Mouse (Mus musculus) liver, adult 2 months (tissue): Measurements from ENCODE around the gene Slc25a42. TPM values are rescaled to one million over a fixed set of nuclear protein-coding genes. Genes with fewer than 3 reads are reported as not detected.

ENCODE experiments used
- DNase-seq: peaks from one replicate; pipeline ENCODE4 v3.0.0-alpha.2; 2011; ENCODE audit warnings: low read depth, low spot score; ENCODE audit errors: extremely low read depth
- H3K27ac ChIP-seq: fragments of 200-500 bp; replicated peaks from 2 replicates; pipeline ENCODE4 v1.5.1; 2012; ENCODE audit warnings: low read depth, mild to moderate bottlenecking, control low read depth, inconsistent platforms, low read length; ENCODE audit not compliant: insufficient read depth
- H3K27me3 ChIP-seq: fragments of 200-500 bp; 2 replicates; pipeline ENCODE4 v1.6.1; 2012; ENCODE audit warnings: mild to moderate bottlenecking, moderate library complexity, low read length, inconsistent platforms; ENCODE audit not compliant: control insufficient read depth, insufficient read depth
- H3K36me3 ChIP-seq: fragments of 200-500 bp; 2 replicates; pipeline ENCODE4 v1.6.1; 2012; ENCODE audit warnings: low read length, inconsistent platforms; ENCODE audit not compliant: control insufficient read depth, insufficient read depth
- H3K4me1 ChIP-seq: fragments of 200-500 bp; 2 replicates; pipeline ENCODE4 v1.6.1; 2011; ENCODE audit warnings: low read length; ENCODE audit not compliant: control insufficient read depth, insufficient read depth
- H3K4me3 ChIP-seq: fragments of 200-500 bp; 2 replicates; pipeline ENCODE4 v1.5.1; 2011; ENCODE audit warnings: low read depth, mild to moderate bottlenecking, control low read depth, low read length, moderate library complexity; ENCODE audit not compliant: insufficient read depth
- H3K79me2 ChIP-seq: fragments of 200-500 bp; 2 replicates; pipeline ENCODE4 v1.6.1; 2012; ENCODE audit warnings: inconsistent platforms, mild to moderate bottlenecking, low read length, moderate library complexity; ENCODE audit not compliant: control insufficient read depth, insufficient read depth
- H3K9ac ChIP-seq: fragments of 200-500 bp; 2 replicates; pipeline ENCODE4 v1.6.1; 2012; ENCODE audit warnings: low read depth, mild to moderate bottlenecking, control low read depth, inconsistent platforms, low read length
- CTCF ChIP-seq: fragments of 200-500 bp; IDR thresholded peaks from 2 replicates; pipeline ENCODE4 v1.5.1; 2011; ENCODE audit warnings: low read depth, low read length, control low read depth
- POLR2A ChIP-seq: fragments of 200-500 bp; IDR thresholded peaks from 2 replicates; pipeline ENCODE4 v1.6.1; 2011; ENCODE audit warnings: low read length, control low read depth; ENCODE audit not compliant: insufficient read depth; ENCODE audit errors: extremely low read depth
- WGBS: fragments of 180-500 bp; shearing (Covaris S2); methylation state at CpG from one replicate; pipeline ENCODE4 v1.1.7; 2018; 5-methylcytosine and 5-hydroxymethylcytosine counted together
- polyA plus RNA-seq: library from polyadenylated mRNA; depleted of rRNA; stranded (reverse); fragments of >200 nt; gene quantifications from 2 replicates; pipeline ENCODE4 v1.2.3, GENCODE M21; 2012
- total RNA-seq: library from RNA; depleted of rRNA; stranded (reverse); fragments of >200 nt; gene quantifications from 2 replicates; pipeline ENCODE4 v1.2.3, GENCODE M21; 2014

Slc25a42 gene
- total and polyA plus RNA-seq, 2 experiments: 31.4 to 117 TPM

DNA sequence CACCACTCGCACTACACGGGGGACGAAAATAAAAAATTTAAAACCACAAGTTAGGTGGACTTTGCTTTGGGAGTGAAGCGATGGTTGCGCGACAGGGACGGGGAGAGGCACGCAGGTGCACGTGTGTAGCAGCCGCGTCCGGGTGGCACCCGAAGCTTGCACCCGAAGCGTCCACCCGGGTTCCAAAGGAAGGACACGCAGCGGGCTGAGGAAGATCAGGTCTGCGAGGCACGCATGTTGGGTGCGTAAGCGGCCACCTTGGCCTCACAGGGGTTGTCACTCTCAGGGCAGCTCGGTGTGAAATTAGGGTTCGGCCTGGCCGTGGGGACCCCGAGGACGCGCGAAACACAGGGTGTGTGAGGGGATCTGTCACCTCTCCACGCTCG is 386 bp downstream of the Slc25a42 start:
- DNase-seq: no peak
- under 1% methylated on average over 30 of the region's 31 CpGs for WGBS

DNA sequence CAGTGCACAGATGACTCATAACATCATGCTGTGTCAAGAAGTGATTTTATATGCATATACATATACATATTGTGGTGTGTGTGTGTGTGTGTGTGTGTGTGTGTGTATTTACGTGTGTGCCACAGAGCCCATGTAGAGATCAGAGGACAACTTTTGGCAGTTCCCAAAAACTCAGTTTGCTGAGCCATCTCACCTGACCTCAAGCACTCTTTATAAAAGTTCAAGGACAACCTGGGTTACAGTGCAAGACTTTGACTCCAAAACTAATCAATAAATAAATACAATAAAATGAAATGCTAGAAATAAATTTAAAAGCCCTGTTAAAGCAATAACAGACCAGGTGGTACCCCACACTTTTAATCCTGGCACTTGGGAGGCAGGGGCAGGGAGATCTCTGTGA is 830 bp downstream of the Slc25a42 start:
- H3K27ac ChIP-seq: peak overlapping the region; percentile 82

More for the DNA sequence above, 386 bp downstream of the Slc25a42 start:
- Histone ChIP-seq H3K27me3 (no peaks in the 10 kb centered on the region), H3K27ac (peak overlapping the region; percentile 82), H3K36me3 (no peaks in the 10 kb centered on the region), H3K4me1 (peaks cover 19% of the 10 kb centered on the region), H3K9ac (peak overlapping the region; percentile 92), H3K4me3 (peak overlapping the region; percentile 67), H3K79me2 (peaks cover 35% of the 10 kb centered on the region; the same call in 1 of the 2 replicates)
- TF ChIP-seq POLR2A (no peak), CTCF (no peak)

DNA sequence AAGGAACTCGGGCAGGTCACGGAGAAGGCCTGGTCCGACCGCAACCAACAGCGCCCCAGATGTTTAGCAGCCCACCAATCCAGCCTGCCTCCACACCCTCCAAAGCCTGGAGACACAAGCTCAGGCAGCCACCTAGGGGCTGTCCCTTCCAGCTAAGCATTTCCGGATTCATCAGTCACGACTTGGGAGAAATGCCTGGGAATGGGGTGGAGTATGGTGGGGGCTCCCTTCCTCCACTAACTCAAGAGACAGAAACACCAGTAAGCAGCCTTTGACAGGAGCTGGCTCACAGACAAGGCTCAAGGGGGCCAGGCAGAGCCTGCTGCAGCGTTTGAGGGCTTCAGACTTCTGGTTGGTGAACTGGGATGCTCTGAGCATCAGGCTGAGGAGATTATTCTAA is 1.6 kb downstream of the Slc25a42 start:
- H3K27ac ChIP-seq: peak overlapping the region; percentile 75
- no peaks in the 10 kb centered on the region for H3K27me3 ChIP-seq
- peak overlapping the region; percentile 67 for H3K9ac ChIP-seq
- H3K79me2 ChIP-seq: peaks cover 43% of the 10 kb centered on the region; the same call in 1 of the 2 replicates
- 16% methylated on average over 8 of the region's 8 CpGs for WGBS
- peak overlapping the region; percentile 56 for H3K4me3 ChIP-seq
- TF ChIP-seq CTCF (no peak), POLR2A (no peak)
- H3K4me1 ChIP-seq: peaks cover 18% of the 10 kb centered on the region
- no peak for DNase-seq
- no peaks in the 10 kb centered on the region for H3K36me3 ChIP-seq

More for the DNA sequence above, 830 bp downstream of the Slc25a42 start:
- Histone ChIP-seq H3K9ac (peak overlapping the region; percentile 92), H3K4me1 (peaks cover 18% of the 10 kb centered on the region), H3K79me2 (peaks cover 39% of the 10 kb centered on the region; the same call in 1 of the 2 replicates), H3K27me3 (no peaks in the 10 kb centered on the region), H3K4me3 (peak overlapping the region; percentile 67), H3K36me3 (no peaks in the 10 kb centered on the region)
- WGBS: 15% methylated on average over 1 of the region's 1 CpGs
- TF ChIP-seq CTCF (no peak), POLR2A (no peak)
- DNase-seq: peak; percentile 90

DNA sequence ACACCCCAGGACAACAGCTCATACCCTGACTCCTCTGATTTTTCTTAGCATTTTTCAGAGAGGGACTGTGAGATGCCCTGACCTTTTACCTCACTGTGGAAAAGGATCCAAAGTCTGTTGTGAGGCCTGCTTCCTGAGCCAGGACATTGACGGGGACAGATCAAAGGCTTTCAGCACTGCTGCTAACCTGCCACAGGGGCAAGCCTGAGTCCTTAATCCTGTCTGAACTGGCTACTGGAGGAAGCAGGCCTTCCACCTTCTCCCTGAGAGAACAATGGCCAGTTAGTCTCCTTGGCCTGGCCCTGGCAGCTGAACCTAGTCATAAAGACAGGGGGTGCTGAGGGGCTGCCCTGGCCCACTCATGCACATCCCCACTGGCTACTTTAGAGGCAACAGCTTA is 4.0 kb downstream of the Slc25a42 start:
- Histone ChIP-seq H3K36me3 (no peaks in the 10 kb centered on the region), H3K79me2 (peaks cover 58% of the 10 kb centered on the region; the same call in 1 of the 2 replicates), H3K9ac (peak overlapping the region; percentile 61), H3K27me3 (no peaks in the 10 kb centered on the region), H3K4me3 (no peak overlapping the region), H3K4me1 (peaks cover 19% of the 10 kb centered on the region), H3K27ac (peak overlapping the region; percentile 74)
- TF ChIP-seq CTCF (peak; percentile 19; the same call in 1 of the 2 replicates), POLR2A (no peak)
- peak; percentile 91 for DNase-seq
- 17% methylated on average over 1 of the region's 1 CpGs for WGBS

DNA sequence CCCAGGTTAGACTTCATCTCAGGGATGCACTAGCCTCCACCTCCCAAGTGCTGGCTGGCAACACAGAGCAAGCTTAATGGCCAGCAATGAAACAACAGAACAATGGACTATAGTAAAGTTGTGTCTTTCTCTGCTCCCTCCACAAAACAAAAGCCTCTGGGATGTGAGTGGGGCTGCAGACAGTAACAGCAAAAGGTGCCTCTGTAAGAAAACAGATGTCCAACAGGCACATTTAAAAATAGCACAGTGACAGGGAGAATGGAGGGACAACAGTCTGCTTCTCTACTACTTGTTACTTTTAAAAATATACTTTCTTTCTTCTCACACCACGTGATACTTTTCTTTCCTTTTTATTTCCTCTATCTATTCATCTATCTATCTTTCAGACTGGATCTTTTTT is 7.3 kb downstream of the Slc25a42 start:
- no peak overlapping the region for H3K9ac ChIP-seq
- no peak for DNase-seq
- H3K27ac ChIP-seq: no peak overlapping the region
- H3K79me2 ChIP-seq: peaks cover 54% of the 10 kb centered on the region; the same call in 1 of the 2 replicates
- no peak overlapping the region for H3K4me3 ChIP-seq
- no peak for TF ChIP-seq CTCF
- TF ChIP-seq POLR2A: no peak
- H3K36me3 ChIP-seq: no peaks in the 10 kb centered on the region
- no peaks in the 10 kb centered on the region for H3K27me3 ChIP-seq
- WGBS: 76% methylated on average over 1 of the region's 1 CpGs
- H3K4me1 ChIP-seq: peaks cover 48% of the 10 kb centered on the region

DNA sequence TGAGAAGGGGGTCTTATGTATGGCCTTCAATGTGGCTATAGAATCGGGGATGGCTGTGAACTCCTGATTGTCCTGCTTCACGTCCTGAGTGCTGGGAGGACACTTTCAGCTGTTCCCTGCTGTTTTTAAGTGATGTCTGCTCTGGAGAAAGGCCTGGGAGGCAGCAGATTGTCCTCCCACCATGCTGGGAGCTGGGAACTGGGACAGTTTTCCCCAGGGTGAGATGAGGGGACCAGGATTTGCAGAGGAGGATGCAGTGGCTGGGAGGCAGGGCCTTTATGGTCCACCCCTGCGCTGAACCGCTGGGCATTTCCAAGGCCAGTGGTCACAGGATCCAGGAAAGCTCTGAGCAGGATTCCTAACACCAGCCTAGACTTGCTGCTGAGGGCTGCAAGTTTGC is 9.0 kb downstream of the Slc25a42 start:
- 77% methylated on average over 4 of the region's 4 CpGs for WGBS
- DNase-seq: no peak
- Histone ChIP-seq H3K27me3 (no peaks in the 10 kb centered on the region), H3K27ac (no peak overlapping the region; the same call in 1 of the 2 replicates), H3K9ac (no peak overlapping the region), H3K36me3 (no peaks in the 10 kb centered on the region), H3K79me2 (peaks cover 63% of the 10 kb centered on the region; the same call in 1 of the 2 replicates), H3K4me3 (no peak overlapping the region), H3K4me1 (peaks cover 59% of the 10 kb centered on the region)
- no peak for TF ChIP-seq POLR2A
- no peak for TF ChIP-seq CTCF
